Comparison of ENCODE assay signal across 22 mouse cellular contexts in genomic region chr6:146324541-146325204, GRCm38 (mm10).
DNase-seq lines count a peak whose midpoint lies in the region; ATAC-seq and TF ChIP-seq lines count a peak whose summit lies in the region.
"Had no signal": no experiment of that assay in that cellular context is flagged by ENCODE, and none has a peak within 500 bp of the region (broad histone marks: within the 10 kb centered on the region; RNA-seq: fewer than 3 reads in every experiment).

No protein-coding gene starts in this region.

- H3K27me3 ChIP-seq in heart, adult 2 months (ENCODE audit: control insufficient read depth, insufficient read depth, low read length), result no peaks in the 10 kb centered on the region
- H3K27me3 ChIP-seq in stomach, embryonic 14.5 days (ENCODE audit: control insufficient read depth, insufficient read depth, low read length), result no peaks in the 10 kb centered on the region
- H3K27me3 ChIP-seq: forebrain, embryonic 15.5 days; hindbrain, embryonic 15.5 days; limb, embryonic 13.5 days; liver, embryonic 15.5 days; neural tube, embryonic 13.5 days had no signal

- no peak for TF ChIP-seq CTCF in heart, adult 2 months (IDR thresholded peaks at IDR 0.05)
- TF ChIP-seq CTCF in lung, adult 2 months (IDR thresholded peaks at IDR 0.05; ENCODE audit: insufficient read depth, low read length), result no peak

- no peak overlapping the region for H3K4me3 ChIP-seq in heart, adult 2 months
- H3K4me3 ChIP-seq in lung, adult 2 months (replicated peaks; ENCODE audit: extremely low read depth, low read depth, low read length), result no peak overlapping the region
- H3K4me3 ChIP-seq in stomach, embryonic 14.5 days (ENCODE audit: low read depth, low read length), result no peak overlapping the region
- H3K4me3 ChIP-seq: erythroblast, embryonic 14.5 days; forebrain, embryonic 15.5 days; hindbrain, embryonic 15.5 days; limb, embryonic 13.5 days; liver, embryonic 15.5 days; neural tube, embryonic 13.5 days had no signal

- WGBS in heart, adult 2 months, result 70% methylated on average over 19 of the region's 19 CpGs
- 64% methylated on average over 19 of the region's 19 CpGs for WGBS in lung, adult 2 months
- 52% methylated on average over 19 of the region's 19 CpGs for WGBS in stomach, embryonic 14.5 days

- no peak for TF ChIP-seq POLR2A in heart, adult 2 months (IDR thresholded peaks at IDR 0.05; ENCODE audit: insufficient read depth, low read depth, low read length)
- no peak for TF ChIP-seq POLR2A in lung, adult 2 months (IDR thresholded peaks at IDR 0.05; ENCODE audit: borderline replicate concordance, extremely low read depth, low read depth, low read length)

- peak; percentile 42; the same call in 1 of the 2 replicates for ATAC-seq in stomach, embryonic 14.5 days (ENCODE audit: insufficient number of reproducible peaks, insufficient read depth, low FRiP score, low read depth)
- ATAC-seq: CD4-positive, CD25-positive, alpha-beta regulatory T cell, adult 4 months; forebrain, embryonic 15.5 days had no signal

- H3K79me2 ChIP-seq in heart, adult 2 months (replicated peaks; ENCODE audit: control insufficient read depth, insufficient read depth, low read length), result no peaks in the 10 kb centered on the region

- H3K4me2 ChIP-seq in stomach, embryonic 14.5 days (replicated peaks; ENCODE audit: low read depth, low read length), result no peak overlapping the region
- H3K4me2 ChIP-seq: forebrain, embryonic 15.5 days; hindbrain, embryonic 15.5 days; limb, embryonic 13.5 days; liver, embryonic 15.5 days; midbrain, embryonic 11.5 days; neural tube, embryonic 13.5 days had no signal

- no peak overlapping the region for H3K27ac ChIP-seq in heart, adult 2 months
- no peak overlapping the region for H3K27ac ChIP-seq in stomach, embryonic 14.5 days (ENCODE audit: low read length)
- H3K27ac ChIP-seq: forebrain, embryonic 15.5 days; hindbrain, embryonic 15.5 days; limb, embryonic 13.5 days; liver, embryonic 15.5 days; neural tube, embryonic 13.5 days had no signal

- no peak for TF ChIP-seq EP300 in heart, adult 2 months (IDR thresholded peaks at IDR 0.05; ENCODE audit: insufficient read depth, low read depth, low read length)

- intact Hi-C loops in heart, postnatal 10 days (cut with DNase I), result no loop called here
- intact Hi-C loops in heart, adult 2 months (cut with DNase I), result no loop called here
- intact Hi-C loops in left cerebral cortex, postnatal 4 days (cut with DNase I), result no loop called here

- H3K36me3 ChIP-seq in heart, adult 2 months (ENCODE audit: control insufficient read depth, insufficient read depth, low read length), result peaks cover 5% of the 10 kb centered on the region; the same call in 1 of the 2 replicates
- no peaks in the 10 kb centered on the region for H3K36me3 ChIP-seq in stomach, embryonic 14.5 days (ENCODE audit: control insufficient read depth, insufficient read depth, low read length)
- H3K36me3 ChIP-seq: forebrain, embryonic 15.5 days; hindbrain, embryonic 15.5 days; neural tube, embryonic 13.5 days had no signal

- DNase-seq in heart, postnatal 10 days, result peak; percentile 37 to 54
- DNase-seq in heart, adult 2 months, result no peak
- peak; percentile 16 for DNase-seq in lung, postnatal 14 days
- no peak for DNase-seq in lung, adult 2 months
- DNase-seq in embryo, embryonic 11 days, result peak; percentile 44
- DNase-seq in left cerebral cortex, postnatal 4 days, result no peak
- no peak for DNase-seq in ovary, postnatal 36 days (ENCODE audit: low spot score)
- DNase-seq: cerebellum, adult 9-10 months; kidney, adult 18-20 months; layer of hippocampus, postnatal 36 days; lung, postnatal 36 days; right cerebral cortex, postnatal 25 days; thymus, postnatal 36 days had no signal

- no peaks in the 10 kb centered on the region; the same call in 1 of the 2 replicates for H3K4me1 ChIP-seq in heart, adult 2 months (ENCODE audit: control insufficient read depth, insufficient read depth, low read length)
- H3K4me1 ChIP-seq in lung, adult 2 months (ENCODE audit: control insufficient read depth, insufficient read depth, low read length), result no peaks in the 10 kb centered on the region; the same call in 1 of the 2 replicates
- H3K4me1 ChIP-seq in stomach, embryonic 14.5 days (ENCODE audit: control insufficient read depth, insufficient read depth, low read length), result peaks cover 13% of the 10 kb centered on the region; the same call in 1 of the 2 replicates
- H3K4me1 ChIP-seq: forebrain, embryonic 15.5 days; hindbrain, embryonic 15.5 days; liver, embryonic 15.5 days; neural tube, embryonic 13.5 days had no signal

- H3K9ac ChIP-seq in heart, adult 2 months (ENCODE audit: low read depth, low read length), result no peak overlapping the region
- H3K9ac ChIP-seq in stomach, embryonic 14.5 days (replicated peaks; ENCODE audit: low read depth, low read length), result no peak overlapping the region
- H3K9ac ChIP-seq: forebrain, embryonic 15.5 days; hindbrain, embryonic 15.5 days; limb, embryonic 13.5 days; liver, embryonic 15.5 days; neural tube, embryonic 13.5 days had no signal

- H3K9me3 ChIP-seq in stomach, embryonic 14.5 days (ENCODE audit: control insufficient read depth, low read depth, low read length), result no peaks in the 10 kb centered on the region
- H3K9me3 ChIP-seq: forebrain, embryonic 15.5 days; hindbrain, embryonic 15.5 days; limb, embryonic 13.5 days; liver, embryonic 15.5 days; neural tube, embryonic 13.5 days had no signal

Comparison
In these comparisons a context has a peak if more than half of its experiments do, and no peak if none do; other contexts are left out.
1. DNase-seq: peak in heart, postnatal 10 days (2 of 2), lung, postnatal 14 days (single experiment) and embryo, embryonic 11 days (single experiment); none in heart, adult 2 months (0 of 2), lung, adult 2 months (single experiment), left cerebral cortex, postnatal 4 days (single experiment) and ovary, postnatal 36 days (single experiment).